Mouse (Mus musculus) lung, postnatal 14 days (tissue): ENCODE measurements around the gene Dchs1.
"Not testable (repeated sequence)": the region's sequence is repeated elsewhere in the genome, so short reads cannot be mapped to it uniquely, and the experiment has no call there.

Experiments
- DNase-seq: peaks from one replicate; pipeline ENCODE4 v3.0.0; 2021

The Dchs1 gene

GRCm38 (mm10) chr7:105740851-105741250 is 46.6 kb downstream of the Dchs1 start:
- no peak for DNase-seq

GRCm38 (mm10) chr7:105740089-105740795 is 47.2 kb downstream of the Dchs1 start:
- DNase-seq, result no peak

GRCm38 (mm10) chr7:105738948-105739347 is 48.5 kb downstream of the Dchs1 start:
- peak; percentile 70 for DNase-seq

- no peak for DNase-seq
Observed at GRCm38 (mm10) chr7:105738286-105738685, 49.2 kb downstream of the Dchs1 start.

GRCm38 (mm10) chr7:105737648-105738047 is 49.8 kb downstream of the Dchs1 start:
- DNase-seq, result no peak

- DNase-seq, result peak; percentile 46
Observed at GRCm38 (mm10) chr7:105736911-105737521, 50.4 kb downstream of the Dchs1 start, which contains the start of gene Rrp8. Gene Rrp8 (minus strand): TSS chr7:105737385.

GRCm38 (mm10) chr7:105736264-105736901 is 51.1 kb downstream of the Dchs1 start, which contains the start of gene Ilk:
Gene Ilk (plus strand): TSS chr7:105736592.
- peak; percentile 94 for DNase-seq

- not testable (repeated sequence) for DNase-seq
Observed at GRCm38 (mm10) chr7:105735464-105735863, 52.0 kb downstream of the Dchs1 start.

GRCm38 (mm10) chr7:105734826-105735225 is 52.6 kb downstream of the Dchs1 start:
- no peak for DNase-seq

GRCm38 (mm10) chr7:105733836-105734235 is 53.6 kb downstream of the Dchs1 start:
- no peak for DNase-seq

GRCm38 (mm10) chr7:105728701-105729428 is 58.6 kb downstream of the Dchs1 start:
- DNase-seq, result no peak

- no peak for DNase-seq
Observed at GRCm38 (mm10) chr7:105726980-105727325, 60.5 kb downstream of the Dchs1 start.

GRCm38 (mm10) chr7:105726144-105726979 is 61.1 kb downstream of the Dchs1 start:
- DNase-seq, result peak; percentile 57

- DNase-seq, result no peak
Observed at GRCm38 (mm10) chr7:105721916-105722315, 65.5 kb downstream of the Dchs1 start.

GRCm38 (mm10) chr7:105715366-105715765 is 72.1 kb downstream of the Dchs1 start:
- no peak for DNase-seq

- DNase-seq, result no peak
Observed at GRCm38 (mm10) chr7:105708733-105709132, 78.7 kb downstream of the Dchs1 start.

- no peak for DNase-seq
Observed at GRCm38 (mm10) chr7:105703816-105704215, 83.6 kb downstream of the Dchs1 start.

- DNase-seq, result no peak
Observed at GRCm38 (mm10) chr7:105703184-105703583, 84.3 kb downstream of the Dchs1 start.
